Mouse (Mus musculus): ENCODE measurements around the gene Scmh1. TPM values are rescaled to one million over a fixed set of nuclear protein-coding genes. Genes with fewer than 3 reads are reported as not detected.

The Scmh1 gene
- polyA plus RNA-seq, 1 experiment from 2014 or later, result 82.6 TPM

- Histone ChIP-seq H3K9me3 (no peaks in the 10 kb centered on the region), H3K36me3 (peaks cover 61% of the 10 kb centered on the region), H3K9ac (no peak overlapping the region), H3K4me1 (replicated peaks) (no peaks in the 10 kb centered on the region), H3K27me3 (no peaks in the 10 kb centered on the region), H3K27ac (replicated peaks) (no peak overlapping the region), H3K4me2 (no peak overlapping the region), H3K4me3 (no peak overlapping the region)
- 98% methylated on average over 7 of the region's 7 CpGs for WGBS
- ATAC-seq (ENCODE audit: low read depth), result no peak
These were observed 111.4 kb downstream of the Scmh1 start for GRCm38 (mm10) chr4:120516491-120516890.

DNA sequence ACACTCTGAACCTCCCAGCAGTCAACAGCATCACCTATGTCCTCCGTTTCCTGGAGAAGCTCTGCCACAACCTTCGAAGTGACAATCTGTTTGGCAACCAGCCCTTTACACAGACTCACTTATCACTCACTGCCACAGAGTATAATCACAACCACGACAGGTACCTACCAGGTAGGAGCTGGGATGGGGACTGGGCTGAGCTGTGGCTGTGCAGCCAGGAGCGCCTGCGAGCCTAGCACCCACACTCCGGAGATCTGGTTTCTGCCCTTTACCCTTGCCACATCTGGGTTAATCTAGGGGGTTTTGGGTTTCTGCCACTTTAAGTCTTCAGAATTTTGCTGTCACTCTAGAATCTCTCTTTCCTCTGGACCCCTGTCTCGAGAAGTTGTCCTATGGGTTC lies 111.8 kb downstream of the Scmh1 start:
- Histone ChIP-seq H3K9me3 (no peaks in the 10 kb centered on the region), H3K4me3 (no peak overlapping the region), H3K27me3 (no peaks in the 10 kb centered on the region), H3K9ac (no peak overlapping the region), H3K27ac (replicated peaks) (no peak overlapping the region), H3K36me3 (peaks cover 65% of the 10 kb centered on the region), H3K4me2 (no peak overlapping the region), H3K4me1 (replicated peaks) (no peaks in the 10 kb centered on the region)
- 93% methylated on average over 7 of the region's 7 CpGs for WGBS
- ATAC-seq (ENCODE audit: low read depth), result no peak

DNA sequence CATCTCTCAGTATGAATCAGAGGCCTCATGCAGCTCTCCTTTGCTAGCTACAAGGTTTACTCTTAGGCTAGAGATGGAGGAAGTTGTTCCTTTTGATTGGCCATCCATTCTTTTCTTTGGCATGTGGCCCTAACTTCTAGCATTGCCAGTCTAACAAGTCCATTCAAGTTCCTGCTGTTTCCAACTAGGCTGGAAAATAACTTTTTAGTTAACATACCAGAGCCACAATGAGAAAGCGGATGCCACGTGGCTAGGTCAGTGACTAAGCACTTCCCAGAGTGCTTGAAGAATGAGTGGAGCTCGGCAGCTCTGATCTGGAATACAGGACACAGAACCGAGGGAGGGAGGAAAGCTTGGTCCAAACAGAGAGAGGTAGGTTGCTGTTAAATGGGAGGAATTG lies 112.3 kb downstream of the Scmh1 start:
- Histone ChIP-seq H3K9me3 (no peaks in the 10 kb centered on the region), H3K4me3 (no peak overlapping the region), H3K4me1 (replicated peaks) (no peaks in the 10 kb centered on the region), H3K36me3 (peaks cover 69% of the 10 kb centered on the region), H3K9ac (no peak overlapping the region), H3K27ac (replicated peaks) (no peak overlapping the region), H3K4me2 (no peak overlapping the region), H3K27me3 (no peaks in the 10 kb centered on the region)
- WGBS, result 88% methylated on average over 4 of the region's 4 CpGs
- no peak for ATAC-seq (ENCODE audit: low read depth)

GRCm38 (mm10) chr4:120521761-120522160 lies 116.7 kb downstream of the Scmh1 start:
- H3K27ac ChIP-seq (replicated peaks), result no peak overlapping the region
- no peaks in the 10 kb centered on the region for H3K27me3 ChIP-seq
- 82% methylated on average over 5 of the region's 5 CpGs for WGBS
- peaks cover 92% of the 10 kb centered on the region for H3K36me3 ChIP-seq
- H3K4me1 ChIP-seq (replicated peaks), result no peaks in the 10 kb centered on the region
- no peak overlapping the region for H3K4me2 ChIP-seq
- H3K9me3 ChIP-seq, result no peaks in the 10 kb centered on the region
- no peak overlapping the region for H3K9ac ChIP-seq
- no peak overlapping the region for H3K4me3 ChIP-seq
- no peak for ATAC-seq (ENCODE audit: low read depth)

GRCm38 (mm10) chr4:120522351-120522750 lies 117.3 kb downstream of the Scmh1 start:
- no peak for ATAC-seq (ENCODE audit: low read depth)
- H3K9ac ChIP-seq, result no peak overlapping the region
- H3K4me1 ChIP-seq (replicated peaks), result no peaks in the 10 kb centered on the region
- H3K9me3 ChIP-seq, result no peaks in the 10 kb centered on the region
- 90% methylated on average over 4 of the region's 4 CpGs for WGBS
- H3K4me2 ChIP-seq, result no peak overlapping the region
- H3K4me3 ChIP-seq, result no peak overlapping the region
- no peak overlapping the region for H3K27ac ChIP-seq (replicated peaks)
- H3K27me3 ChIP-seq, result no peaks in the 10 kb centered on the region
- H3K36me3 ChIP-seq, result peaks cover 88% of the 10 kb centered on the region

GRCm38 (mm10) chr4:120523092-120523491 lies 118.0 kb downstream of the Scmh1 start:
- Histone ChIP-seq H3K4me1 (replicated peaks) (no peaks in the 10 kb centered on the region), H3K4me3 (no peak overlapping the region), H3K27ac (replicated peaks) (no peak overlapping the region), H3K9me3 (no peaks in the 10 kb centered on the region), H3K27me3 (no peaks in the 10 kb centered on the region), H3K36me3 (peaks cover 88% of the 10 kb centered on the region), H3K9ac (no peak overlapping the region), H3K4me2 (no peak overlapping the region)
- 93% methylated on average over 3 of the region's 3 CpGs for WGBS
- ATAC-seq (ENCODE audit: low read depth), result no peak

- Histone ChIP-seq H3K4me3 (no peak overlapping the region), H3K27ac (replicated peaks) (no peak overlapping the region), H3K4me1 (replicated peaks) (no peaks in the 10 kb centered on the region), H3K4me2 (no peak overlapping the region), H3K9ac (no peak overlapping the region), H3K36me3 (peaks cover 89% of the 10 kb centered on the region), H3K9me3 (no peaks in the 10 kb centered on the region), H3K27me3 (no peaks in the 10 kb centered on the region)
- no peak for ATAC-seq (ENCODE audit: low read depth)
- WGBS, result 88% methylated on average over 9 of the region's 9 CpGs
These were observed 123.1 kb downstream of the Scmh1 start for GRCm38 (mm10) chr4:120528171-120528570.

DNA sequence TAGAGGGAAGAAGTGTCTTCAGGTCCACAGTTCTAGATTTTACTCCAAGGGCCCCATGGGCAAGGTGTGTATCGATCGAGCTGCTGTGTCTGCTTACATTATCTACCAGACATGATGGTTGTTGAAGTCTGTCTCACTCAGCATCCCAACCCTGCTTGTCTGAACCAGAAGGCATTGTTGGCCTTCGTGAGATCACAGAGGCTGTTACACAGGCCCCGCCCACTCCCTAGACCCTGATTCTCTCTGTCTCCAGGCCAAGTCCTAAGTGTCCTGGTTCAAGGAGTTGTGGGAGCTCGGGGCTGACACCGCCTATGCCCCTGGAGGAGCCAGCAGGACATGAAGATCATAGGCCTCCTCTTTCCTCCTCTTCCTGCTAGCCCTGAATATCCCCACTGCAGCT lies 126.9 kb downstream of the Scmh1 start, which contains the start of gene Slfnl1:
TSS of gene Slfnl1 (plus strand) at position 246 of the 400 bp plus-strand sequence.
- Histone ChIP-seq H3K27me3 (no peaks in the 10 kb centered on the region), H3K27ac (replicated peaks) (no peak within 1 kb of the TSS), H3K9me3 (no peaks in the 10 kb centered on the region), H3K36me3 (peaks cover 76% of the 10 kb centered on the region), H3K4me2 (no peak within 1 kb of the TSS), H3K4me3 (no peak within 1 kb of the TSS), H3K9ac (no peak within 1 kb of the TSS), H3K4me1 (replicated peaks) (no peaks in the 10 kb centered on the region)
- no peak for ATAC-seq (ENCODE audit: low read depth)
- WGBS, result 89% methylated on average over 6 of the region's 6 CpGs

DNA sequence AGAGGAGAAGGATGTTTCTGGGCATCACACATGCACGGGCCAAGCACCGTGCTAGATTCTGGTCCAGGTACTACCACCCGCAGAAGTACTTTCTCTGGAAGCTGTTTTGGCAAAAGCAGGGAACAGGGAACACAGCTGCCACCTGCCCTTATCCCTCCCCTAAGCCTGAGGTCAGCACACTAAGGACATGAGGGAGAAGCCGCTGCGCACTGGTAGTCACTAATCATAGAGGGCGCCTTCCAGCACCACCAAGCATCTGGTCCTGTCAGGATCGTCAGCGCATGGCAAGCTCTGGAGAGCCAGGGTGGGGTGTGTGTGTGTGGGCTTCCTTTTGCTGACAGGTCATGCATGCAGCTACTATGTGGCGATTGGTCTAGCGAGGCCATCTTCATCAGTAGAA lies 133.6 kb downstream of the Scmh1 start:
- Histone ChIP-seq H3K9ac (no peak overlapping the region), H3K9me3 (no peaks in the 10 kb centered on the region), H3K4me1 (replicated peaks) (no peaks in the 10 kb centered on the region), H3K4me2 (no peak overlapping the region), H3K27me3 (no peaks in the 10 kb centered on the region), H3K36me3 (peaks cover 78% of the 10 kb centered on the region), H3K4me3 (no peak overlapping the region), H3K27ac (replicated peaks) (no peak overlapping the region)
- WGBS, result 91% methylated on average over 10 of the region's 10 CpGs
- ATAC-seq (ENCODE audit: low read depth), result no peak

- H3K9ac ChIP-seq, result no peak overlapping the region
- H3K4me3 ChIP-seq, result no peak overlapping the region
- H3K4me1 ChIP-seq (replicated peaks), result no peaks in the 10 kb centered on the region
- 79% methylated on average over 1 of the region's 1 CpGs for WGBS
- H3K27ac ChIP-seq (replicated peaks), result no peak overlapping the region
- peaks cover 98% of the 10 kb centered on the region for H3K36me3 ChIP-seq
- H3K4me2 ChIP-seq, result no peak overlapping the region
- ATAC-seq (ENCODE audit: low read depth), result no peak
- H3K9me3 ChIP-seq, result no peaks in the 10 kb centered on the region
- H3K27me3 ChIP-seq, result no peaks in the 10 kb centered on the region
These were observed 139.8 kb downstream of the Scmh1 start for GRCm38 (mm10) chr4:120544896-120545295.

- no peak overlapping the region for H3K4me2 ChIP-seq
- H3K27me3 ChIP-seq, result no peaks in the 10 kb centered on the region
- WGBS, result 94% methylated on average over 6 of the region's 6 CpGs
- ATAC-seq (ENCODE audit: low read depth), result no peak
- no peaks in the 10 kb centered on the region for H3K4me1 ChIP-seq (replicated peaks)
- H3K36me3 ChIP-seq, result peaks cover 94% of the 10 kb centered on the region
- H3K9me3 ChIP-seq, result no peaks in the 10 kb centered on the region
- H3K9ac ChIP-seq, result no peak overlapping the region
- no peak overlapping the region for H3K27ac ChIP-seq (replicated peaks)
- no peak overlapping the region for H3K4me3 ChIP-seq
These were observed 151.5 kb downstream of the Scmh1 start for GRCm38 (mm10) chr4:120556592-120556991.

DNA sequence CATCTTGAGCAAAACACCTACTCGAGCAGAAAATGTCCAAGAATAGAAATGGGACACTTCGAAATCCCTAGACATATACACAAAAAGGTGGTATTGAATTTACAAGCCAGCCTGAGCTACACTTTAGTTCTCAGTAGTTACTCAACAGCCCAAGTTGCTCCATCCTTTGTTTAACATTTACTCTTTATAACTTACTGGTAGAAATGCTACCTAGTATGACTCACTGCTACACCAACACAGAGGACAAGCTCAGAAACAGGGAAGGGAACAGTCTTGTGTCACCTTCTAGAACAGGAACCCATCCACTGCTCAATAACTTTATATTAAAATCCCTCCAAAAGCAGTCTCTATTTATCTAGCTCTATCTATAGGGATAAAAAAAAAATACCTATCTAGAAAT lies 160.6 kb downstream of the Scmh1 start:
- H3K4me3 ChIP-seq, result no peak overlapping the region

GRCm38 (mm10) chr4:120568005-120568404 lies 162.9 kb downstream of the Scmh1 start:
- Histone ChIP-seq H3K9me3 (no peaks in the 10 kb centered on the region), H3K4me3 (0 out of 2 replicates have a peak overlapping the region, but pooled peaks have one; percentile 75), H3K4me1 (replicated peaks) (peaks cover 49% of the 10 kb centered on the region), H3K36me3 (peaks cover 19% of the 10 kb centered on the region), H3K27me3 (no peaks in the 10 kb centered on the region), H3K27ac (replicated peaks) (0 out of 2 replicates have a peak overlapping the region, but pooled peaks have one; percentile 3), H3K9ac (peak overlapping the region; percentile 94), H3K4me2 (peak overlapping the region; percentile 79)
- no peak for ATAC-seq (ENCODE audit: low read depth)
- 39% methylated on average over 5 of the region's 5 CpGs for WGBS

More for the DNA sequence above, 160.6 kb downstream of the Scmh1 start:
- no peak overlapping the region for H3K27ac ChIP-seq (replicated peaks)
- ATAC-seq (ENCODE audit: low read depth), result no peak
- H3K4me2 ChIP-seq, result no peak overlapping the region
- 78% methylated on average over 2 of the region's 2 CpGs for WGBS
- H3K36me3 ChIP-seq, result peaks cover 40% of the 10 kb centered on the region
- no peaks in the 10 kb centered on the region for H3K9me3 ChIP-seq
- H3K27me3 ChIP-seq, result no peaks in the 10 kb centered on the region
- H3K9ac ChIP-seq, result no peak overlapping the region
- H3K4me1 ChIP-seq (replicated peaks), result peaks cover 41% of the 10 kb centered on the region
